Mouse (Mus musculus) central nervous system, embryonic 18 days (tissue): Measurements from ENCODE around the gene 1700012P22Rik. TPM values are rescaled to one million over a fixed set of nuclear protein-coding genes. Genes with fewer than 3 reads are reported as not detected.

Experiments
- polyA plus RNA-seq: library from polyadenylated mRNA; depleted of rRNA; stranded (reverse); fragments of >200 nt; gene quantifications from 2 replicates; pipeline ENCODE4 v1.2.3, GENCODE M21; 2012; rRNA removed

1700012P22Rik gene
- polyA plus RNA-seq, result 0.05 TPM in 1 of 2 replicates, not detected in the other

GRCm38 (mm10) chr4:144438672-144439071 lies at the start of gene 1700012P22Rik:
Gene 1700012P22Rik (minus strand): TSS chr4:144438772.

GRCm38 (mm10) chr4:144463656-144464055 lies 25.1 kb upstream of the 1700012P22Rik start, which contains the start of gene Aadacl3:
Gene Aadacl3 (minus strand): TSS chr4:144463756.

GRCm38 (mm10) chr4:144453217-144453616 lies 14.6 kb upstream of the 1700012P22Rik start, which contains the start of gene Gm9944:
Gene Gm9944 (minus strand): TSS chr4:144453317.

GRCm38 (mm10) chr4:144408290-144408689 lies 30.3 kb downstream of the 1700012P22Rik start, which contains the start of gene Pramef12:
Gene Pramef12 (minus strand): TSS chr4:144408464.

GRCm38 (mm10) chr4:144377911-144378310 lies 60.7 kb downstream of the 1700012P22Rik start, which contains the start of gene Pramef20:
Gene Pramef20 (minus strand): TSS chr4:144377933.

Other genes starting within 250 kb of the 1700012P22Rik start
- gene Oog2, start 248.1 kb downstream of the 1700012P22Rik start, polyA plus RNA-seq, result not detected in 2 replicates
- not detected in 2 replicates for gene C87977, start 225.5 kb downstream of the 1700012P22Rik start, polyA plus RNA-seq
- not detected in 2 replicates for gene Pramel5, start 158.3 kb downstream of the 1700012P22Rik start, polyA plus RNA-seq
- not detected in 2 replicates for gene Gm13128, start 108.5 kb downstream of the 1700012P22Rik start, polyA plus RNA-seq
- gene Gm13119, start 80.8 kb downstream of the 1700012P22Rik start, polyA plus RNA-seq, result not detected in 2 replicates
- gene Pramef20, start 60.8 kb downstream of the 1700012P22Rik start, polyA plus RNA-seq, result not detected in 2 replicates
- 0.08 TPM in 1 of 2 replicates, not detected in the other for gene Pramef12, start 30.3 kb downstream of the 1700012P22Rik start, polyA plus RNA-seq
- gene Gm9944, start 14.5 kb upstream of the 1700012P22Rik start, polyA plus RNA-seq, result not detected in 2 replicates
- not detected in 2 replicates for gene Aadacl3, start 25.0 kb upstream of the 1700012P22Rik start, polyA plus RNA-seq
- not detected in 2 replicates for gene 9430007A20Rik, start 81.0 kb upstream of the 1700012P22Rik start, polyA plus RNA-seq
- not detected in 2 replicates for gene Gm13124, start 126.4 kb upstream of the 1700012P22Rik start, polyA plus RNA-seq
- not detected in 2 replicates for gene Aadacl4, start 174.9 kb upstream of the 1700012P22Rik start, polyA plus RNA-seq
- gene Gm436, start 247.6 kb upstream of the 1700012P22Rik start, polyA plus RNA-seq, result not detected in 2 replicates